Mouse (Mus musculus) heart, embryonic 10.5 days (tissue): ENCODE results near the gene Cbln1. TPM values are rescaled to one million over a fixed set of nuclear protein-coding genes. Genes with fewer than 3 reads are reported as not detected.

Experiments used
- DNase-seq: peaks from one replicate; pipeline ENCODE4 v3.0.0-alpha.2; 2017; ENCODE audit warnings: low spot score
- H3K27ac ChIP-seq: fragments of 300-500 bp; sonication (generic); 2 replicates; pipeline ENCODE4 v1.5.1; 2016; ENCODE audit warnings: mild to moderate bottlenecking
- H3K27me3 ChIP-seq: fragments of 300-500 bp; sonication (generic); 2 replicates; pipeline ENCODE4 v1.6.1; 2016; ENCODE audit warnings: mild to moderate bottlenecking; ENCODE audit not compliant: poor library complexity, insufficient read depth, severe bottlenecking
- H3K36me3 ChIP-seq: fragments of 300-500 bp; sonication (generic); 2 replicates; pipeline ENCODE4 v1.6.1; 2016; ENCODE audit warnings: mild to moderate bottlenecking, moderate library complexity
- H3K4me1 ChIP-seq: fragments of 300-500 bp; sonication (generic); 2 replicates; pipeline ENCODE4 v1.6.1; 2016; ENCODE audit warnings: mild to moderate bottlenecking
- H3K4me3 ChIP-seq: fragments of 300-500 bp; sonication (generic); 2 replicates; pipeline ENCODE4 v1.5.1; 2016; ENCODE audit warnings: mild to moderate bottlenecking, moderate library complexity
- H3K9me3 ChIP-seq: fragments of 300-500 bp; sonication (generic); 2 replicates; pipeline ENCODE4 v1.6.1; 2016; ENCODE audit warnings: mild to moderate bottlenecking, moderate library complexity
- WGBS: fragments of 180-500 bp; shearing (Covaris S2); methylation state at CpG from one replicate; pipeline ENCODE4 v1.1.7; 2016; 5-methylcytosine and 5-hydroxymethylcytosine counted together
- polyA plus RNA-seq: library from polyadenylated mRNA; unstranded; fragments of >200 nt; fragmentation: Nextera tagmentation; extraction: Ambion mirVana; gene quantifications from 2 replicates; pipeline ENCODE4 v1.2.1, GENCODE M21; 2016

Gene Cbln1
- polyA plus RNA-seq, 1 experiment from 2014 or later, result 0.85 TPM

DNA sequence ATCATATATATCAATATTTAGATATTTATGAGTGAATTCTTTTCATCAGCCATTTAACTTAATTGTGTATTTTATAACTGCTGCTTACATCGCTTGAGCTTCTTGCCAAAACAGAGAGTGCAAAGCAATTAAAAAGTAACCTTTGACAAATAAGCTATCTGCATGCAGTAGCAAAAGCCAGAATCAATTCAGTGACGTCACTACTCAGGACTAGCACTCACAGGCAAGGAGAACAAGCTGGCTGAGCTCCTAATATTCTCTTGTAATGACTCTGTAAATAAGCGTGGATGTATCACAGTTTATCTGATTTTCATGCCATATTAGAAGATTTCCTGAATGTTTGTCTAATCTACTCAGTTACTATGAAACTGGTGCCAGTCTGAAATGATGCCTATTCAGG, 5.8 kb upstream of the Cbln1 start:
- Histone ChIP-seq H3K9me3 (no peaks in the 10 kb centered on the region), H3K4me3 (no peak overlapping the region), H3K27me3 (peaks cover 47% of the 10 kb centered on the region), H3K36me3 (no peaks in the 10 kb centered on the region), H3K27ac (no peak overlapping the region), H3K4me1 (peaks cover 4% of the 10 kb centered on the region)
- no peak for DNase-seq
- 68% methylated on average over 3 of the region's 3 CpGs for WGBS

DNA sequence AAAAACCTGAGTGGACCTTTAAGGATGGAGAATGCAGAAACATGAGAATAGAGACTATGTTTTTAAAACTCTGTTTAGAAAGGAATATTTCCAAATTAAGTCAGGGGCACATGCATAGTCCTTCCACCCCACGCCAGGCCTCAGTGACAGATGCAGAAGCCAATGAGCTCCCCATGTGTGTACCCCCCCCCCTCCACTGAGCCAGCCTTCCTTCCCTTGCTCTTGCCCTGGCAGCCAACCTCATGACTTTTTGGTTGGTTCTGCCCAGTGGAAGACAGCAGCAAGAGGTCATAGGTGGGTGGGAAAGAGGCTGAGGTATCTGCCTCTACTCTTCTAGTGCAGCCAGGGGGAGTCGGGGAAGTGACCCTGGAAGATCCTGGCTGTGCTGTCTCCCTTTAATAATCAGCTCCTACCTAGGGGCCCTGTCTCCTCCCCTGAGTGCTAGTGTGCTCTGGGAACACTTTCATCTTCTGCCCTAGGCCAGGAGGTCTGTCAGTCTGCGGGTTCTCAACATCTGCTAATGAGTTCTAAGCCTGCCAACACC, 4.8 kb upstream of the Cbln1 start:
- peaks cover 13% of the 10 kb centered on the region for H3K4me1 ChIP-seq
- no peak for DNase-seq
- no peak overlapping the region for H3K27ac ChIP-seq
- H3K4me3 ChIP-seq, result no peak overlapping the region
- no peaks in the 10 kb centered on the region for H3K9me3 ChIP-seq
- no peaks in the 10 kb centered on the region for H3K36me3 ChIP-seq
- H3K27me3 ChIP-seq, result peaks cover 55% of the 10 kb centered on the region
- 50% methylated on average over 3 of the region's 3 CpGs for WGBS

DNA sequence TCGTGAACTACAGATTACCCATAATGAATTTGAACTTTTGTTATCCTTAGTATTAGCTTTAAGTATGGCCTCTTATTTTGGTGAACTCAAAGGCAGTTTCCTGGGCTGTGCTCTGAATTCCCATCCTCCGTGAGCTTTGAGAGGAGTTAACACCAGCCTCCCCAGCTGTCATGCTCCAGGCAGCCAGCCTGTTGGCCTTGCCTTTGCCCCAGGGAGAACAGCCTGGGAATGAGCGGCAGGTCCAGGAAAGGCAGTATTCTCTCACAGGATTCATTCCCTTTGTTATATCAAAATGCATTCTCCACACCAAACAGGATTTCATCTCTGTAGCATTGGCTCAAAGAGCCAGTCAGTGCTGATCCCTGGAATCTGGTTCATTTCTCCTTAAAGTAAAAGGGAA, 3.1 kb upstream of the Cbln1 start:
- Histone ChIP-seq H3K4me3 (no peak overlapping the region), H3K9me3 (no peaks in the 10 kb centered on the region), H3K4me1 (peaks cover 29% of the 10 kb centered on the region), H3K27me3 (peaks cover 72% of the 10 kb centered on the region), H3K27ac (no peak overlapping the region), H3K36me3 (no peaks in the 10 kb centered on the region)
- DNase-seq, result no peak
- WGBS, result 59% methylated on average over 3 of the region's 3 CpGs

DNA sequence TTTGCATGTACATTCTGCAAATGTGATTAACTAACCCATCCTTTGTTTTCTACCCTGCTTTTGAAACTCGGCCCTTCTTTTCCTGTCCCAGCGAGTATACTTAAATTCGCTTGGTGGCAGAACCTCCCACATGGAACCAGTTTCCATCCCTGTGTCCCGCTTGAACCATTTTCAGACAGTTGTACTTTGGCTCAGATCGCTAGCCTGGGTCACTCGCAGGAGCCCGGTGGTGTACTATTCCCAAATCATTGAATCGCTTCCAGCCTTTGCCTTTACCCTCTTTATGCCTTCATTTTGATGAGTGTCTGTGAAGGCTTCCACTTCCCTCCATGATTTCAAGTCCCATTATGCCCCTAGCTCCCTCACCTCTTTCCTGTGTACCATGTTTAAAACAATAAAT, 2.0 kb upstream of the Cbln1 start:
- no peak overlapping the region for H3K4me3 ChIP-seq
- H3K27ac ChIP-seq, result no peak overlapping the region
- WGBS, result 67% methylated on average over 8 of the region's 8 CpGs
- H3K36me3 ChIP-seq, result no peaks in the 10 kb centered on the region
- H3K27me3 ChIP-seq, result peaks cover 79% of the 10 kb centered on the region
- H3K4me1 ChIP-seq, result peaks cover 36% of the 10 kb centered on the region
- DNase-seq, result no peak
- H3K9me3 ChIP-seq, result no peaks in the 10 kb centered on the region

DNA sequence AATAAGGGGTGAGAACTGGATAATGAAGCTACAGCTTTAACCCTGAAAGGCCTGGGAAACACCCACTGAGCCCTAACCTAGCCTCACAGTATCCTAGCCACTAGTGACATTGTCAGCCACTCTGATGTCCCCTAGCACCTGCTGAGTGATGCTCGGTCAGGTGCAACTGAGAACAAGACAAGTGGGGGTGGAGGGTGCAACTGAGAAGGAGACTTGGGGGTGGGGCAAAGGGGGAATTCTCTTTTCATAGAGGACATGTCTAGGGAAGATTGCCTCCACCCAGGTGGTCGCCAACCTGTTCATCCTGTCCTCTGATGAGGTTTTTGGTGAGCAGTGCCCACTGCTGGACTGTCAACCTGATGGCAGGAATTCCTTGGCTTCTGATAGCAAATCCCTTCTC, 1.5 kb upstream of the Cbln1 start:
- Histone ChIP-seq H3K4me3 (no peak overlapping the region), H3K4me1 (peaks cover 39% of the 10 kb centered on the region), H3K27ac (no peak overlapping the region), H3K27me3 (peaks cover 83% of the 10 kb centered on the region), H3K36me3 (no peaks in the 10 kb centered on the region), H3K9me3 (no peaks in the 10 kb centered on the region)
- DNase-seq, result no peak
- 39% methylated on average over 2 of the region's 2 CpGs for WGBS

DNA sequence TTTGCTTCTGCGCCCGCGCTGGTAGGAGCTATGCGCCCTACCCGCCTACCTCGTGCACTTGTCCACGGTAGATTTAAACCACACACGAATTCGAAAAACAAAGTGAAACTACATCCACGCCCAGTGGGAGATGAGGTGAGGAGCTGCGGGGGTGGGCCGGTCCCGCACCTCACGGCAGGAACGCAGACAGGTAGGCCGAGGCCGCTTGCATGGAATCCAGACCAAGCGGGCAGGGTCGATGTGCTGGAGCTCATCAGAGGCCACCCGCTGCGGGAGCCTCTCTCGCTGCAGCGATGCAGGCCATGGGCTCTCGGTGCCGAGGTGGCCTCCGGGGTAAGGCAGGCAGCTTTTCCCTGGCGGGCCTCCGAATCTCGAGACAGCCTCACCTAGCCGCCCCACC, 905 bp upstream of the Cbln1 start:
- peak overlapping the region; percentile 70 for H3K4me3 ChIP-seq
- 1% methylated on average over 30 of the region's 30 CpGs for WGBS
- H3K4me1 ChIP-seq, result peaks cover 45% of the 10 kb centered on the region
- no peak overlapping the region for H3K27ac ChIP-seq
- H3K36me3 ChIP-seq, result no peaks in the 10 kb centered on the region
- peaks cover 85% of the 10 kb centered on the region for H3K27me3 ChIP-seq
- no peaks in the 10 kb centered on the region for H3K9me3 ChIP-seq
- DNase-seq, result no peak

DNA sequence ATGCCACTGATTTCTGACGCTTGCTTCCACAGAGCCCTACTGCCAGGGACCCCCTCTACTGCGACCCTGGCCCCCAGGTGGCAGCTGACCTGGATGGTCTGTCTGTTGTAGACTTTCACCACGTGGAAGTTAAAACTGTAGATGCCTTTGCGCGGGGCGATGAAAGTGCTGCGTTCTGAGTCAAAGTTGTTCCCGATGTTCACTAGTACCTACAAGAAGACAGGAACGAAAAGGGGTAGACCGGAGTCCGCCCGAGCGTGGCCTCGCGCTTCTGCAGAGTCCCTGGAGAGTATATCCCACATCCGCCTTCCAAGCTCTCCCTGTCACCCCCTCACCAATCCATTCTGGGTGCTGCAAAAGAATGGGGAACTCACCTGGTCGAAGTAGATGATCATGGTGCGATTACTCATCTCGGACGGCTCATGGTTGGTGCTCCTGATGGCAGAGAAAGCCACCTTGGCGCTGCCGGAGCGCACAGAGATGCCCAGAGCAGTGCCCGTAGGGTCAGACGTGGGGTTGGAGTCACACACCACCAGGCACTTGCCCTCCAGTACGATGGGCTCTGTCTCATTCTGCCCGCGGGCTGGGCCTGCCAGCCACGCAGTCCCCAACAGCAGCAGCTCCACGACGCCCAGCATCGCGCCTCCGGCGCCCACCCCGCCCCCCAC, 672 bp downstream of the Cbln1 start:
- Histone ChIP-seq H3K4me1 (peaks cover 45% of the 10 kb centered on the region), H3K36me3 (no peaks in the 10 kb centered on the region), H3K4me3 (peak overlapping the region; percentile 70), H3K27me3 (peaks cover 94% of the 10 kb centered on the region), H3K27ac (peak overlapping the region; percentile 25), H3K9me3 (no peaks in the 10 kb centered on the region)
- WGBS, result 1% methylated on average over 35 of the region's 36 CpGs
- peak; percentile 75 for DNase-seq

DNA sequence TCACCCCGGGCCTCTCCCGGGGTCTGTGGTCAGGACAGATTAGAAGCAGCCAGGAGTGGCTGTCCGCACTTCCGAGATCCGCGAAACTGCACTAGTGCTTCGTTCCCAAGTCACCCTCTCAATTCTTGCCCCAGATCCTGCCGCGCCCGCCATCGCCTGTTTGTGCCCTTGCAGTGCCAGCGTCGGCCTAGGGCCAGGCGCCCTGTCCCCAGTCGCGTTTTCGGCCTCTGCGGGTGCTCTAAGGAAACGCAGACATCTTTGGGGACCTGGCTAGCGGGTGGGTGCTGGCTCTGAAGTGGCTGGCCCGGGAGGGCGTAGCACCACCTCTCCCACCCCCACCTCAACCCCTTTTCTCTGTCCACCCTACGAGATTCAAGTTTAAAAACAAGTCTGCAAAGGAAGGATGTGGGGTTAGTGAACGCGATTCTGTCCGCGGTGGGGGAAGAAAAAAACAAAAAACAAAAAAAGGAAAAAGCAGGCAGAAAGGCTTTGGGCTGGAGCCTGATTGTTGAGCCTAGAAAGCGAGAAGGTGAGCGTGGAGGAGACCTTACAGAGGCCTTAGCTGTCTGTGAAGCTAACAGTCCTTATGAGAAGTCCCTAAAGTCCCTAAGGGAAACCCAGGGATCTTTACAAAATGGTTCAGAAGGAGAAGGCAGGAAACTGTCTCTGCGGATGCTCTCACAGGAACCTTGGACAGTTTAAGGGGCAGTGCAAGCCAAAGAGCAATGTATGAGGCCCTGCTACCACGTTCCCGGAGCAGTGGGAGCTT, 1.4 kb downstream of the Cbln1 start:
- H3K4me3 ChIP-seq, result peak overlapping the region; percentile 70
- DNase-seq, result no peak
- H3K9me3 ChIP-seq, result no peaks in the 10 kb centered on the region
- peaks cover 45% of the 10 kb centered on the region for H3K4me1 ChIP-seq
- peaks cover 96% of the 10 kb centered on the region for H3K27me3 ChIP-seq
- WGBS, result 1% methylated on average over 32 of the region's 32 CpGs
- H3K36me3 ChIP-seq, result no peaks in the 10 kb centered on the region
- H3K27ac ChIP-seq, result no peak overlapping the region

DNA sequence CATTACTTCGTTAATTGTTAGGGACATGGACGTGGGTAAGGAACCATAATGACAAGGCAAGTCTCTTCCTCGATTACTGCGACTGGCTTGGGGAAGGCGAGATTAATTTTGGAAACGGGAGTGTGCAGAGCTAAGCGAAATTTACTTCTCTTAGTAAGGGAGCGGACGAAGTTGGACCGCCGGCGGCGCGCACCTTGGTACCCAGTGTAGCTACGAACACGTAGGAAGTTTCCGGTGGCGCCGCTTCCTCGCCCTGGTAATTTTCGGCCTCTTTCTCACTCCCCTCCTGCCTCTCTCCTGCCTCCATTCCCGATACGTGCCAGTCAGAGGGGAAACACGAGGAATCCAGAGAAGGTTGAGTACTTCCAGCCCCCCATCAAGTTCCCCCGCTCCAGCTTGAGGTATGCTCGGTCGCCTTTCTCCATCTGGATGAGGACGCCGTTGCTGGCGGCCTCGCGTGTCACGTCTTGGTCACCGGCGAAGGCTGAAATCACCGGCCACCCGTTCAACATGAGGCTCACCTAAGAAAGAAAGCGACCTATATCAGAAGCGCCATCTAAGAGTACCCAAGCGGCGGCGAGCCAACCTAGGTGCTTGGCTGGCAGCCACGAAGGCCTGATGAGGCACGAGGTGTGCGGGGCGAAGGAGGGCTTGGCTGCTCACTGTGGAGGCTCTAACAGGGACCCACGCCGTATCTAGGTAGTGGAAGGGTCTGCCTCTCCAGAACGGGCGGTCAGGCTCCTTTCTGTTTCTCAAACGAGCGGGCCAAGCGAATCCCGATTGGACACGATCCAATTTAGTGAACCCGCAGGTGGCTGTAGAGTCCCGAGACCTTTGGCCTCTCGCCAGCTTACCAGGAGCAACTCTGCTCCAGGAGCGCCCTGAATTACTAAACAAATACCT, 2.2 kb downstream of the Cbln1 start:
- Histone ChIP-seq H3K9me3 (no peaks in the 10 kb centered on the region), H3K4me3 (peak overlapping the region; percentile 51), H3K4me1 (peaks cover 45% of the 10 kb centered on the region), H3K27me3 (peaks cover 98% of the 10 kb centered on the region), H3K36me3 (no peaks in the 10 kb centered on the region), H3K27ac (no peak overlapping the region)
- WGBS, result under 1% methylated on average over 59 of the region's 59 CpGs
- DNase-seq, result no peak

DNA sequence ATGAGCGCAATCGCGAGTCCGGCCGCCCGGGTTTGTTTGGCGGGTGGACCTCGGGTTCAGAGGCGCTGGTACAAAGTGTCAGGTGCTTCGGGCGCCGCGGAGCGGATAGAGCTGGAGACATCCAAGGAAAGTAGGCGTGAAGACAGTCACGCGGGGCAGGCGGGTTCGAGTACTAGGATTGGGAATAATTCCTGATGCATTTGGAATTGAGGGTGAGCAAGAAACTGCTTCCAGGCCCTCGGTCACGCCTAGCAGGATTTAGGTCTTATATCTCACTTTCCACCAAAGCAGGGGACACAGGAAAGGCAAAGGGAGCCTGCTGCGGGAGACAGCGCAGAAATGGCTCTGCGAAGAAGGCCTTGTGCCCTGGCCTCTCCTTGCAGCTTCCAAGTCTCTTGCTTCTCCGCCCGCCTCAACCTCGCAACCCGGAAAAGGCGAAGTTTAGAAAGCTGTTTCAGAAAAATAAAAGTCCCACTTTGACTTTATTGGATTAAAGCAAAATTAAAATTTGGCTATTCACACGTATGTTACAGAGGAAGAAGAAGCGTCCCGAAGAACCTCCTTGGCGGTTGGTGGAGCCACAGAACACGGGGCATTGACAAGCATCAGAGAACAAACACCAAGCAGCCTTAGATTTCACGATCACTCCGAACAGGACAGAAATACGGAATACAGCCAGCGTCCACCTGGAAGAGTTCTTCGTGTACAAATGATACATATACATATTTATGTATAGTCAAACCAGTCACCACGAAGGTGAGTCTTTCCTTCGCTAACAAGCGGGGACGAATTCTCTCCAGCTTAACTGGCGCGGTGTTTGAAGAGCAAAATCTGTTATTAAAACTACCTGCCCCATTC, 3.2 kb downstream of the Cbln1 start:
- Histone ChIP-seq H3K9me3 (no peaks in the 10 kb centered on the region), H3K36me3 (no peaks in the 10 kb centered on the region), H3K27ac (no peak overlapping the region), H3K27me3 (peaks cover 98% of the 10 kb centered on the region), H3K4me3 (peak overlapping the region; percentile 51), H3K4me1 (peaks cover 45% of the 10 kb centered on the region)
- WGBS, result 4% methylated on average over 45 of the region's 45 CpGs
- DNase-seq, result no peak

DNA sequence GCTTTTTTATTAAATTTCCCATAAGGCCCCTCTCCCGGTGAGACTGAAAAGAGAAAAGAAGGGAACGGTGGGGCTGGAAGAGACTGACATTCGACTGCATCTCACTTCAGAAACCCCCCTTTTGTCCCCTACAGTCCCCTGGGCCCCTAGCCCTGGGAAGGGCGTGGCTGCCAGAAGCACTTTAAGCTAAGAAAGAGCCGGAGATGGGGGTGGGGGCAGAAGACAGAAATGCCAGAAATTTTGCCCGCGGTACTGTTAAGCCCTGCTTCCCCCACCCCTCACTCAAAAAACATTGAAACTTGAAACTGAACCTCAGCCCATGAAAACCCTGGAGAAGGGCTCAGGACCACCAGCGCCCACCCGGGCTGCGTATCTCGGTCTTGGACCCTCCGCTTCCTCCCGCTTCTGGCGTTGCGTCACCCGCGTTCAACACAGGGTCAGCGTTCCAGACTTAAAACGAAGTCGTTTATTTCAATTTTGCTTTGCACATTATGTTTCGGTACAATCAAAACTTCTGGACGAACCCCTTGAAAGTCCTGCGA, 3.9 kb downstream of the Cbln1 start:
- DNase-seq, result no peak
- H3K4me1 ChIP-seq, result peaks cover 44% of the 10 kb centered on the region
- peaks cover 93% of the 10 kb centered on the region for H3K27me3 ChIP-seq
- H3K27ac ChIP-seq, result no peak overlapping the region
- WGBS, result under 1% methylated on average over 23 of the region's 23 CpGs
- peak overlapping the region; percentile 51 for H3K4me3 ChIP-seq
- H3K9me3 ChIP-seq, result no peaks in the 10 kb centered on the region
- H3K36me3 ChIP-seq, result no peaks in the 10 kb centered on the region

DNA sequence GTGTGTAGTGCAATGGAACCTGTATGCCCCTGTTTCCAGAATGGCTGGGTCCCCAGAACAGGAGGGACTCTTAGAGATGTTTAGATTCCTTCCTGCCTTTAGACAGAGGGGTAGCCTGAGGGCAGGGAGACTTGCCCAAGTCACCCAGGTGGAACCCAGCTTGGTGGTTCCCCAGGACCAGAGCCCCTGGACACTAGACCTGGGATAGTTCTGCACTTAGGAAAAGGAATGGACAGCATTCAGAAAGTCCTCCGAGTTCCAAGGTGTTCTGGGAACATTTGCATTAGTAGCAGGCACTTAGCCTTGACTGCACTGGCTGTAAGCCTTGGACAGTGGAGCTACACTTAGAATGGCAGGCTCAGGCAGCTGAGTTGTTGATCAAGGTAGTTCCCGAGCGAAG, 4.5 kb downstream of the Cbln1 start:
- Histone ChIP-seq H3K9me3 (no peaks in the 10 kb centered on the region), H3K4me3 (no peak overlapping the region), H3K36me3 (no peaks in the 10 kb centered on the region), H3K27ac (no peak overlapping the region), H3K27me3 (peaks cover 91% of the 10 kb centered on the region), H3K4me1 (peaks cover 38% of the 10 kb centered on the region)
- 15% methylated on average over 3 of the region's 3 CpGs for WGBS
- no peak for DNase-seq
